Mouse (Mus musculus) liver, postnatal 0 days (tissue): ENCODE results near the gene Rpl27.

Experiments
- CTCF ChIP-seq: sonication (generic); IDR thresholded peaks from 2 replicates; pipeline ENCODE4 v1.5.1; 2016; ENCODE audit warnings: antibody characterized with exemption, low read depth
- EP300 ChIP-seq: IDR thresholded peaks from 2 replicates; pipeline ENCODE4 v1.6.1; 2016; ENCODE audit warnings: antibody characterized with exemption, low read depth, mild to moderate bottlenecking

GRCm38 (mm10) chr11:101448899-101449298 lies 6.8 kb downstream of the Rpl27 start:
- TF ChIP-seq CTCF (no peak), EP300 (no peak)
